Mouse (Mus musculus) heart, embryonic 11.5 days (tissue): ENCODE results near the gene 4930522H14Rik. TPM values are rescaled to one million over a fixed set of nuclear protein-coding genes. Genes with fewer than 3 reads are reported as not detected.

Experiments
- ATAC-seq: fragments of 200-750 bp; cut with Nextera tagmentation; replicated peaks from 2 replicates; pipeline ENCODE4 v1.8.0; 2017; ENCODE audit warnings: moderate library complexity; ENCODE audit not compliant: insufficient number of reproducible peaks, low FRiP score, low TSS enrichment
- H3K27ac ChIP-seq: fragments of 300-500 bp; sonication (generic); 2 replicates; pipeline ENCODE4 v1.5.1; 2014; ENCODE audit warnings: mild to moderate bottlenecking, low read depth, low read length
- H3K27me3 ChIP-seq: fragments of 300-500 bp; sonication (generic); 2 replicates; pipeline ENCODE4 v1.6.1; 2014; ENCODE audit warnings: mild to moderate bottlenecking, low read length, mixed read lengths; ENCODE audit not compliant: control insufficient read depth, insufficient read depth
- H3K36me3 ChIP-seq: fragments of 300-500 bp; sonication (generic); 2 replicates; pipeline ENCODE4 v1.6.1; 2014; ENCODE audit warnings: mild to moderate bottlenecking, low read length, moderate library complexity, mixed read lengths; ENCODE audit not compliant: control insufficient read depth, insufficient read depth
- H3K4me1 ChIP-seq: fragments of 300-500 bp; sonication (generic); 2 replicates; pipeline ENCODE4 v1.6.1; 2014; ENCODE audit warnings: low read length; ENCODE audit not compliant: control insufficient read depth, insufficient read depth
- H3K4me2 ChIP-seq: fragments of 300-500 bp; sonication (generic); 2 replicates; pipeline ENCODE4 v1.6.1; 2014; ENCODE audit warnings: mild to moderate bottlenecking, moderate library complexity
- H3K4me3 ChIP-seq: fragments of 300-500 bp; sonication (generic); 2 replicates; pipeline ENCODE4 v1.5.1; 2014; ENCODE audit warnings: low read depth, low read length
- H3K9ac ChIP-seq: fragments of 300-500 bp; sonication (generic); 2 replicates; pipeline ENCODE4 v1.6.1; 2014; ENCODE audit warnings: mild to moderate bottlenecking, low read depth, low read length, moderate library complexity
- H3K9me3 ChIP-seq: fragments of 300-500 bp; sonication (generic); replicated peaks from 2 replicates; pipeline ENCODE4 v1.6.1; 2016; ENCODE audit warnings: low read length; ENCODE audit not compliant: control insufficient read depth
- WGBS: fragments of 180-500 bp; shearing (Covaris S2); extraction: QIAGEN DNeasy Blood & Tissue Kit; methylation state at CpG from one replicate; pipeline ENCODE4 v1.1.7; 2014; ENCODE audit not compliant: insufficient replicate concordance; 5-methylcytosine and 5-hydroxymethylcytosine counted together
- polyA plus RNA-seq: library from polyadenylated mRNA; unstranded; fragments of >200 nt; fragmentation: Nextera tagmentation; extraction: Ambion mirVana; gene quantifications from 2 replicates; pipeline ENCODE4 v1.2.1, GENCODE M21; 2014

The 4930522H14Rik gene
- polyA plus RNA-seq, 1 experiment from 2014 or later = not detected

- Histone ChIP-seq H3K4me3 (no peak overlapping the region; the same call in 1 of the 2 replicates), H3K9me3 (no peaks in the 10 kb centered on the region), H3K36me3 (no peaks in the 10 kb centered on the region), H3K4me1 (no peaks in the 10 kb centered on the region), H3K4me2 (peak overlapping the region; percentile 54), H3K27ac (no peak overlapping the region), H3K9ac (peak overlapping the region; percentile 35; the same call in 1 of the 2 replicates), H3K27me3 (no peaks in the 10 kb centered on the region)
- WGBS = 16% methylated on average over 11 of the region's 11 CpGs
- ATAC-seq = no peak
Measured at GRCm38 (mm10) chr4:109550338-109551150, 19.4 kb upstream of the 4930522H14Rik start.

GRCm38 (mm10) chr4:109547306-109547705 is 16.2 kb upstream of the 4930522H14Rik start:
- Histone ChIP-seq H3K9me3 (no peaks in the 10 kb centered on the region), H3K27me3 (no peaks in the 10 kb centered on the region), H3K4me3 (no peak overlapping the region), H3K4me1 (no peaks in the 10 kb centered on the region), H3K36me3 (no peaks in the 10 kb centered on the region), H3K27ac (no peak overlapping the region), H3K9ac (no peak overlapping the region), H3K4me2 (no peak overlapping the region)
- WGBS = 14% methylated on average over 2 of the region's 2 CpGs
- ATAC-seq = no peak

GRCm38 (mm10) chr4:109546538-109546937 is 15.4 kb upstream of the 4930522H14Rik start:
- WGBS = 81% methylated on average over 2 of the region's 2 CpGs
- no peak for ATAC-seq
- H3K4me2 ChIP-seq = no peak overlapping the region
- H3K9ac ChIP-seq = no peak overlapping the region
- no peaks in the 10 kb centered on the region for H3K4me1 ChIP-seq
- no peak overlapping the region for H3K4me3 ChIP-seq
- H3K27ac ChIP-seq = no peak overlapping the region
- H3K36me3 ChIP-seq = no peaks in the 10 kb centered on the region
- no peaks in the 10 kb centered on the region for H3K9me3 ChIP-seq
- no peaks in the 10 kb centered on the region for H3K27me3 ChIP-seq

- H3K36me3 ChIP-seq = no peaks in the 10 kb centered on the region
- H3K9ac ChIP-seq = no peak overlapping the region
- no peak overlapping the region for H3K27ac ChIP-seq
- H3K27me3 ChIP-seq = no peaks in the 10 kb centered on the region
- no peak overlapping the region for H3K4me2 ChIP-seq
- no peak for ATAC-seq
- H3K9me3 ChIP-seq = no peaks in the 10 kb centered on the region
- H3K4me1 ChIP-seq = no peaks in the 10 kb centered on the region
- no peak overlapping the region for H3K4me3 ChIP-seq
- 71% methylated on average over 15 of the region's 15 CpGs for WGBS
Measured at GRCm38 (mm10) chr4:109530245-109530816, 766 bp downstream of the 4930522H14Rik start.

GRCm38 (mm10) chr4:109504885-109505284 is 26.2 kb downstream of the 4930522H14Rik start:
- WGBS = 3% methylated on average over 5 of the region's 5 CpGs
- Histone ChIP-seq H3K36me3 (no peaks in the 10 kb centered on the region), H3K4me3 (no peak overlapping the region), H3K27me3 (no peaks in the 10 kb centered on the region), H3K4me1 (no peaks in the 10 kb centered on the region), H3K27ac (no peak overlapping the region), H3K4me2 (no peak overlapping the region), H3K9ac (no peak overlapping the region), H3K9me3 (no peaks in the 10 kb centered on the region)
- ATAC-seq = no peak

GRCm38 (mm10) chr4:109498476-109498875 is 32.6 kb downstream of the 4930522H14Rik start:
- H3K9ac ChIP-seq = no peak overlapping the region
- H3K4me2 ChIP-seq = no peak overlapping the region
- no peak for ATAC-seq
- no peaks in the 10 kb centered on the region for H3K36me3 ChIP-seq
- no peaks in the 10 kb centered on the region for H3K4me1 ChIP-seq
- H3K27me3 ChIP-seq = no peaks in the 10 kb centered on the region
- no peaks in the 10 kb centered on the region for H3K9me3 ChIP-seq
- no peak overlapping the region for H3K27ac ChIP-seq
- no peak overlapping the region for H3K4me3 ChIP-seq
- 68% methylated on average over 11 of the region's 11 CpGs for whole genome bisulfite sequencing

- Histone ChIP-seq H3K27me3 (no peaks in the 10 kb centered on the region), H3K27ac (no peak overlapping the region), H3K36me3 (no peaks in the 10 kb centered on the region), H3K4me1 (no peaks in the 10 kb centered on the region), H3K9me3 (no peaks in the 10 kb centered on the region), H3K9ac (no peak overlapping the region), H3K4me3 (no peak overlapping the region), H3K4me2 (no peak overlapping the region)
- no peak for ATAC-seq
Measured at GRCm38 (mm10) chr4:109493581-109493980, 37.5 kb downstream of the 4930522H14Rik start.

GRCm38 (mm10) chr4:109488812-109489211 is 42.3 kb downstream of the 4930522H14Rik start:
- Histone ChIP-seq H3K36me3 (no peaks in the 10 kb centered on the region), H3K9me3 (no peaks in the 10 kb centered on the region), H3K9ac (no peak overlapping the region), H3K27ac (no peak overlapping the region), H3K4me3 (no peak overlapping the region), H3K4me2 (no peak overlapping the region), H3K4me1 (no peaks in the 10 kb centered on the region), H3K27me3 (no peaks in the 10 kb centered on the region; the same call in 1 of the 2 replicates)
- no peak for ATAC-seq
- 44% methylated on average over 1 of the region's 1 CpGs for WGBS

GRCm38 (mm10) chr4:109484621-109485020 is 46.5 kb downstream of the 4930522H14Rik start, which contains the start of gene Rnf11:
Rnf11 (minus strand) TSS chr4:109484728.
- Histone ChIP-seq H3K27ac (no peak within 1 kb of the TSS), H3K9me3 (no peaks in the 10 kb centered on the region), H3K4me1 (no peaks in the 10 kb centered on the region), H3K36me3 (no peaks in the 10 kb centered on the region), H3K27me3 (no peaks in the 10 kb centered on the region; the same call in 1 of the 2 replicates), H3K9ac (no peak within 1 kb of the TSS), H3K4me2 (no peak within 1 kb of the TSS), H3K4me3 (no peak within 1 kb of the TSS)
- 69% methylated on average over 3 of the region's 3 CpGs for WGBS
- no peak for ATAC-seq
